Mouse (Mus musculus) layer of hippocampus, adult 8-10 months (tissue): ENCODE results near the gene Znhit2. TPM values are rescaled to one million over a fixed set of nuclear protein-coding genes. Genes with fewer than 3 reads are reported as not detected.

ENCODE experiments used
- DNase-seq, 2 experiments: peaks; one replicate each; pipeline ENCODE4 v3.0.0; 2022; ENCODE audit warnings: low spot score in 2 of 2
- microRNA-seq, 2 experiments: library from miRNA; unstranded; fragments of <30 nt; microRNA quantifications; one replicate each; pipeline ENCODE4 v1.2.0; 2022
- total RNA-seq, 4 experiments: library from RNA; stranded (reverse); gene quantifications; 2 replicates each; pipeline ENCODE4 v1.2.4; 2022

Gene Znhit2
- total RNA-seq, 4 experiments from 2014 or later = 27.0 to 38.4 (median 32.4) TPM

DNA sequence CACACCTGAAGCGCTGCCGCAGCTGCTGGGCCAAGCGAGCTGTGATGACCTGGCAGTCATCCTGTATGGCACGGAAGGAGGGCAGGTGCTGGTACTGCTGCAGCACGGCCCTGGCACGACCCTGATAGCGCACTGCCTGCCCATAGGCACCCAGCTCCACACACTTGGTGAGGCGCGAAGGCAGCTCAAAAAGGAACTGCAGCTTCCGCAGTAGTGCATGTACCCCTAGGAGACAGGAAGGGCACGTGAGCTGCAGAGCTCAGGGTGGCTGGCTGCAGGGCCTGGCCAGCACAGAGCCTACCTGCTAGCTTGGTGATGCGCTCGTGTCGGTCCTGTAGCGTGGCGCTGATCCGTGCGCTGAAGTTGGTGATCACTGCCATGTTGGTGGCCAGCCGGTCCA lies 10.3 kb downstream of the Znhit2 start:
- DNase-seq = no peak

DNA sequence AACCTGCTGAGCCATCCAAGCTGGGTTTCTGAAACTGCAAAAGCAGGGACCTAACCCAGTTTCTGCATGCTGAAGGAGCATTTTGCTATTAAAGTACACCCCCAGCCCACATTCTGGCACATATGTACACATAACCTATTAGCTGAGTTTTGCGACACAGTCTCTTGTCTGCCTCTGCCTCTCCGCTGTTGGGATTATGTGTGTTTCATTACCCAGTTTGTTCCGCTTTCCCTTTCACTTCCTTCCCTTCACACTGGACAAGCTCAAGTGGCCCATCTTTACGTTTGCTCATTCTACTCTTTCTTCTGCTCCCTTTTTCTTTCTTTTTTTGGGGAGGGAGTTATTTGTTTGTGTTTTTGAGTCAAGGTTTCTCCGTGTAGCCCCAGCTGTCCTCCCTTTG lies 12.9 kb downstream of the Znhit2 start:
- DNase-seq = no peak

DNA sequence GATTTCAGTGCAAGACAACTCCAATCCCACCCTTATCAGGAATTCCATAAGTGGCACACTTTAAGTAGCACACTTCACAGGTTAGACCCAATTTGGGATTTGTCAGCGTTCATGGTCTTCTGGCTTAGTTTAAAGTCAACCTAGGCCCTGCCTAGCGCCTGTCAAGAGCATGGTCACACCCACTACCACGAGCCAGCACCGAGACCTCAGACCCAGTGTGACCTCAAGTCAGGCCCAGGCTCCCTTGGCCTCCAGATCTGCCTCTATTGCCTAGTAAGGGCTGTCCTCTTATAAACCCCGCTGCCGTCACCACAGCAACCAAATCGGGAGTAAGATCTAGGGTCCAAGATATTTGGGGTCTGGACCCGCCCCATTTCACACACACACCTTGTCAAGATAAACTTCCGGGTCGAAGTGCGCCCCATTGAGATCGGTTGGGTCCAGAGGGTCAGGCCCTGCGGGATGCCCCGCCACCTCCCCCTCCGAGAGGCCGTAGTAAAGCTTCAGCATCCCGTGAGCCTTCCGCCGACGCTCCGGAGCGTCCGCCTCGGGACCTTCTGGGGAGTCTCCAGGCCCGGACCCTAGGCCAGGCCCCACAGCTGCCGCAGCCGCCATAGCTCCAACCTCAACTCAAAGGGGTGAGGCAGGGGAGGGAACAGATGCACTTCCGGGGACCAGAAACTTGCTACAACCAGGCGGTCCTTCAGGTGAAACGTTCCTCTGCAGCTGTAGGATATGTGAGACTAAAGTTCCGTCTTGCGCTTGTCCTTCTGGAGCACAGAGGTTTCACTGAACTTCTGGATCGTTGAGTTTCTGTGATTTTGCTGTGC lies 15.8 kb downstream of the Znhit2 start, which contains the start of gene Vps51:
TSS of gene Vps51 (minus strand) at position 668 of the 830 bp plus-strand sequence.
- peak; percentile 78 to 88 for DNase-seq

DNA sequence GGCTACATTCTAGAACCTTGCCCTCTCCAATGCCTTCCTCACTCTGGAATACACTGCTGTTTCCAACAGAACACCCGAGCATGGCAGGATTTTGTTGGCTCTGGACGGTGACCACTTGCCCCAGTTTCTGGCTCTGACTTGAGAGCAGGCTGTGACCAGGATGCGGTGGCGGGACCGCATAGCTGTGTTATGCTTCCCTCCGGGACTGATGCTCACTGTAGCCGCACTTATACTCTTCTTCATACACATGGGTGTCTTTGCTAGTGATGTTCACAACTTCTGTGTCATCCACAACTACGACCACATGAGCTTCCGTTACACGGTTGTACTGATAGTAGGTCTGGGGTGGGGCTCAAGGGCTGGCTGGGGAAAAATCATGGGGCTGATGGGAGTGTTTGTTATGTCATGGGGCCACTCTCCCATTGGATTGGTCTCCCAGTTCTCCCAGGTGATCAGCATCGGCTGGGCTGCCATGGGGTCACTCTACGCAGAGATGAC lies 19.0 kb downstream of the Znhit2 start, which contains the start of gene Tmem262:
TSS of gene Tmem262 (plus strand) at position 51 of the 498 bp plus-strand sequence.
- no peak for DNase-seq

DNA sequence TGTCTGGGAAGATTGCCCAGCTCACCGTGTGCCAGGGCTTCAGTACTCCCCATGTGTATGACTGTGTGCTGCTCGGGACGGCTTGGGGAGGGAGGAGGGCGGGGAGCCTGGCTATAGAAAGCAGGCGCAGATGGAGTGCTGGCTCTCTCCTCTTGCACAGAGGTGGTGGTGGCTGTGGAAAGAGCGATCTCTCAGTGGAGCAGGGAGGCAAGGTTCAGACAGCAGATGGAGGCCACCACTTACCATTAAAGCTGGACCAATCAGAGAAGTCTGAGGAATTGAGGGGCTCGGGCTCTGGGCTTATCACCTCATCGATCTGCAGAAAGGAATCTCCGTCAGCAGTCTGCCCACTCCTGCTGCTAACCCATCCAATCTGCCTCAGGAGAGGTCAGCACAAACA lies 21.2 kb downstream of the Znhit2 start, which contains the start of gene Gm28374:
TSS of gene Gm28374 (minus strand) at position 101 of the 400 bp plus-strand sequence.
- DNase-seq = no peak

GRCm38 (mm10) chr19:6084478-6085248 lies 23.7 kb downstream of the Znhit2 start, which contains the start of the genes Zfpl1 and Cdca5:
TSS of gene Zfpl1 (minus strand) at chr19:6084956.
TSS of gene Cdca5 (plus strand) at chr19:6084983.
- peak; percentile 96 to 97 for DNase-seq

- no peak for DNase-seq
These were observed 24.5 kb downstream of the Znhit2 start for GRCm38 (mm10) chr19:6085417-6085879.

DNA sequence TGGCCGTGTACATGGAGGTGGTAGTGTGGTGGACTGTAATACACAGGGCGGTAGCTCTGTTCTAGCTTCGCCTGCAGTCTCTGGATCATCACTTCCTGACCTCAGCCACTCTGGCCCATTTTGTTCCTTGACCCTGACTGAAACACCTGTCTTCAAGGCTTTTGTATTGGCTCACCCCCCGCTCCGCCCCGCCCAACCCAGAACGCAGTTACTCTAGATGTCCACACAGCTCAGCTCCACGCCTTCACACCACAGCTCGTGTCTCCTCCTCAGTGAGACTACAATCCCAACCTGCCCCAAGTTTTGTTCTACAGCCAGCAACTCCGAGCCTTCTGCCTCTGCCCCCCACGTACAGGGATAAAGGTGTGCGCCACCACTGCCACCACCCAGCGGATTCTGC lies 27.8 kb downstream of the Znhit2 start:
- DNase-seq = no peak

DNA sequence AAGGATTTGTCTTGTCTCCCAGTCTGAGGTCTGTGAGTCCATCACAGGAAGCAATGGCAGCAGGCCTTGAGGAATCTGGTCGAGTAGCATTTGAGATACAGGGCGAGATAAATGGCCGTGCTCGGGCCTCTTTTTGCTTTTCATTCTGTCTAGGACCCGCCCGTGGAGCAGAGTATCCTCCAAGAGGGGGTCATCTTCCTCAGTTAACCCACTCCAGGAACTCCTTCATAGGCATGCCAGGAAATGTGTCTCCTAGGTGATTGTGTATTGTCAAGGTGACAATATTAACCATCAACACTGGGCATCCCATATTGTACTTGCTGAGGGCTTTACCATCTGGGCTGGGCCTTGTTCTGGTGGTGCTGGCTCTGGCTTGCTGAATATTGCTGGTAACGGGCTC lies 33.1 kb downstream of the Znhit2 start, which contains the start of gene AC131692.1:
TSS of gene AC131692.1 (plus strand) at position 301 of the 400 bp plus-strand sequence.
- no peak for DNase-seq

DNA sequence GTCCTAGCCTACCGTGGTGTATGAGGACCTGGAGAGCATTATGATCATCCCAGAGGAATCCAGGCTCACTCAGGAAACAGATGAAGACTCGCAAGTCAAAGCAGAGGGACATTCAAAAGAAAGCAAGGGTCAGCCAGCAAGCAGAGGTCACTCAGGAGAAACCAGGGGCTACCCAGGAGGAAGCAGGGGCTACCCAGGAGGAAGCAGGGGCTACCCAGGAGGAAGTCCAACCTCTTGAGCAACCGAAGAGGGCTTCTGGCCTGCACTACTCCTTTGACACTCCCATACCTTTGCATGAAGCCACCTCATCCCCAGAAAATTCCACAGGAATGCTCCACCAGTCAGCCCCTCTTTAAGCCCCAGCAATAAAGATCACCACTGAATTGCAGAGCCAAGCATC lies 36.9 kb downstream of the Znhit2 start:
- no peak for DNase-seq

- no peak for DNase-seq
These were observed 40.2 kb downstream of the Znhit2 start for GRCm38 (mm10) chr19:6101186-6101585.

GRCm38 (mm10) chr19:6102169-6102853 lies 41.3 kb downstream of the Znhit2 start:
- no peak for DNase-seq

- DNase-seq = no peak
These were observed 43.5 kb downstream of the Znhit2 start for GRCm38 (mm10) chr19:6104476-6104875.

DNA sequence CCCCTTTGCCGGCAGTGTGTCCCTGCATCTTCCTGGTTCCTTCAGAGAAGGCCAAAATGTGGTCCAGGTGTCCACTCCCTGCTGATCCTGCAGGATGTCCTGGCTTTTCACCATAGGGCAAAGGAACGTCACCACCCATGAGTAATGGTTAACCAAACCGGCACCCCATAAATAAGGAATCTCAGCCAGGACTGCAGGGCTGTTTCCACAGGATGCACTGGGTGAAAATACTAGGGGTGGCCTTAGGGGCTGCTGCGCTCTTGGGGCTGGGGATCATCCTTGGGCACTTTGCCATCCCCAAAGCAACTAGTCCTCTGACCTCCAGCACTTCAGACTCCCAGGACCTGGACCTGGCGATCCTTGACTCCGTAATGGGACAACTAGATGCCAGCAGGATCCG lies 44.6 kb downstream of the Znhit2 start, which contains the start of gene Naaladl1:
TSS of gene Naaladl1 (plus strand) at position 197 of the 400 bp plus-strand sequence.
- DNase-seq = no peak

Small RNA genes within 50 kb of the gene (microRNA-seq; reads per million reads assigned to microRNA genes)
- 1.6 to 5.8 reads per million in 2 experiments for gene Mir6988

Other genes starting within 250 kb of the Znhit2 start
- gene Frmd8, start 185.9 kb upstream of the Znhit2 start, total RNA-seq = 10 to 100 TPM; 10.4 to 20.8 (median 16.3) TPM
- 1 to 10 TPM; 3.1 to 7.1 (median 4.5) TPM for gene Slc25a45, start 183.4 kb upstream of the Znhit2 start, total RNA-seq
- gene Tigd3, start 167.0 kb upstream of the Znhit2 start, total RNA-seq = 1 to 10 TPM; 2.2 to 3.5 (median 2.9) TPM
- gene Dpf2, start 148.2 kb upstream of the Znhit2 start, total RNA-seq = 100 to 1,000 TPM in 1 of 4 experiments, 10 to 100 TPM in 3; 89.6 to 135 (median 97.5) TPM
- gene Cdc42ep2, start 136.4 kb upstream of the Znhit2 start, total RNA-seq = 1 to 10 TPM; 4.4 to 6.0 (median 5.4) TPM
- gene Pola2, start 97.0 kb upstream of the Znhit2 start, total RNA-seq = 1 to 10 TPM; 4.4 to 8.2 (median 7.1) TPM
- gene Slc22a20, start 75.0 kb upstream of the Znhit2 start, total RNA-seq = not detected
- 10 to 100 TPM; 23.7 to 27.7 (median 25.1) TPM for gene Capn1, start 45.3 kb upstream of the Znhit2 start, total RNA-seq
- gene Syvn1, start 14.6 kb upstream of the Znhit2 start, total RNA-seq = 10 to 100 TPM; 40.4 to 48.8 (median 43.7) TPM
- gene Mrpl49, start 3.4 kb upstream of the Znhit2 start, total RNA-seq = 10 to 100 TPM; 43.5 to 51.3 (median 46.1) TPM
- 100 to 1,000 TPM; 653 to 927 (median 780) TPM for gene Fau, start 3.3 kb upstream of the Znhit2 start, total RNA-seq
- 10 to 100 TPM; 21.7 to 30.5 (median 26.6) TPM for gene Tm7sf2, start 7.2 kb downstream of the Znhit2 start, total RNA-seq
- 100 to 1,000 TPM in 2 of 4 experiments, 10 to 100 TPM in 2; 90.4 to 103 (median 99.8) TPM for gene Vps51, start 16.0 kb downstream of the Znhit2 start, total RNA-seq
- gene Tmem262, start 18.8 kb downstream of the Znhit2 start, total RNA-seq = not detected
- 1 to 10 TPM in 1 of 4 experiments, not detected in 3; 2.3 TPM for gene Gm28374, start 21.1 kb downstream of the Znhit2 start, total RNA-seq
- 10 to 100 TPM; 38.8 to 44.1 (median 41.4) TPM for gene Zfpl1, start 23.8 kb downstream of the Znhit2 start, total RNA-seq
- under 1 TPM in 1 of 4 experiments, not detected in 3; 0.31 TPM for gene Cdca5, start 23.8 kb downstream of the Znhit2 start, total RNA-seq
- not detected for gene AC131692.1, start 33.2 kb downstream of the Znhit2 start, total RNA-seq
- under 1 TPM in 3 of 4 experiments, not detected in 1; 0.14 to 0.25 (median 0.17) TPM for gene Naaladl1, start 44.6 kb downstream of the Znhit2 start, total RNA-seq
- 10 to 100 TPM; 11.0 to 13.4 (median 12.9) TPM for gene Sac3d1, start 57.5 kb downstream of the Znhit2 start, total RNA-seq
- gene Snx15, start 67.1 kb downstream of the Znhit2 start, total RNA-seq = 10 to 100 TPM; 38.7 to 43.0 (median 41.8) TPM
- 1 to 10 TPM in 1 of 4 experiments, under 1 TPM in 2, not detected in 1; 0.83 to 1.3 (median 0.96) TPM for gene Batf2, start 79.8 kb downstream of the Znhit2 start, total RNA-seq
- gene Arl2, start 80.4 kb downstream of the Znhit2 start, total RNA-seq = 10 to 100 TPM; 79.8 to 93.3 (median 85.0) TPM
- gene Majin, start 123.2 kb downstream of the Znhit2 start, total RNA-seq = not detected
- gene Gpha2, start 165.2 kb downstream of the Znhit2 start, total RNA-seq = not detected
- 100 to 1,000 TPM; 126 to 136 (median 128) TPM for gene Ppp2r5b, start 174.7 kb downstream of the Znhit2 start, total RNA-seq
- 10 to 100 TPM; 34.1 to 41.8 (median 37.1) TPM for gene Atg2a, start 180.5 kb downstream of the Znhit2 start, total RNA-seq
- gene Ehd1, start 215.5 kb downstream of the Znhit2 start, total RNA-seq = 10 to 100 TPM; 59.1 to 76.4 (median 70.3) TPM
- gene Cdc42bpg, start 245.3 kb downstream of the Znhit2 start, total RNA-seq = 1 to 10 TPM; 5.9 to 9.5 (median 6.5) TPM